Mouse (Mus musculus) stomach, postnatal 0 days (tissue): ENCODE results near the gene Ccdc38.

ENCODE experiments used
- CTCF ChIP-seq: IDR thresholded peaks from 2 replicates; pipeline ENCODE4 v1.5.1; 2016; ENCODE audit warnings: antibody characterized with exemption, low read depth, mild to moderate bottlenecking, moderate library complexity
- EP300 ChIP-seq: optimal IDR thresholded peaks from 2 replicates; pipeline ENCODE3; 2016; ENCODE audit warnings: antibody characterized with exemption

DNA sequence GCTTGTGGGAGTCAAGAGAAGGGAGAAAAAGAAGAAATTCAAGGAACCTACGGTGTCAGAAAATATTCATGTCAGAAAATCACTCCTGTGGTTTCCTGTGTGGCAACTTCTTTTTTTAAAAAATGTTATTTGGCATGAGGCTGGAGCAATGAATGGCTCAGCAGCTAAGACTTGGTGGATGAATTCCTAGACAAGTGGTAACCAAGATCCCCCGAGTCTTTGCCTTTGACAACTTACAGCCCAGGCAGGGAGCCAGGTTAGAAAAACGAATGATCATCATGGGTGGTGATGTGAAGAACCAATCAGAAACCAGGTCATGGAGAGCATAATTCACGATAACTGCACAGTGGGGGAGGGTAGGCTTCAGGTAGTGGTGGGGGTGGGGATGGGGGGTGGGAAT lies 19.4 kb upstream of the Ccdc38 start:
- TF ChIP-seq CTCF (no peak), EP300 (no peak)
